Mouse (Mus musculus) cerebellum, adult 11 months (tissue): ENCODE data around the gene Sec24d.

Experiments used
- DNase-seq: peaks from one replicate; pipeline ENCODE4 v3.0.0; 2022

The Sec24d gene

GRCm38 (mm10) chr3:123266753-123267651 is at the start of gene Sec24d:
Sec24d (plus strand) TSS chr3:123267455.
- peak; percentile 64 for DNase-seq

DNA sequence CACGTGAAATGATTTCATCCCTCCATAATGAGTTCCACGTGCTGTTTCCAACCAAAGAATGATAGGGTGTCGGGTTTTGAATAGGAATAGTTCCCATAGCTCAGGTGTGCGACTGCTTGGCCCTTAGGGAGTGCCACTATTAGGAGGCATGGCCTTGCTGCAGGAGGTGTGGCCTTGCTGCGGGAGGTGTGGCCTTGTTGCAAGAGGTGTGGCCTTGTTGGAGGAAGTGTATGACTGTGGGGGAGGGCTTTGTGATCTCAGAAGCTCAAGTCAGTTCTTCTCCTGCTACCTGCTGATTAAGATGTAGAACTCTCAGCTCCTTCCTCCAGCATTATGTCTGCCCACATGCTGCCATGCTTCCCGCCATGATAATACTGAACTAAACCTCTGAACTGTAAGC is 48.6 kb upstream of the Sec24d start:
- DNase-seq: no peak

DNA sequence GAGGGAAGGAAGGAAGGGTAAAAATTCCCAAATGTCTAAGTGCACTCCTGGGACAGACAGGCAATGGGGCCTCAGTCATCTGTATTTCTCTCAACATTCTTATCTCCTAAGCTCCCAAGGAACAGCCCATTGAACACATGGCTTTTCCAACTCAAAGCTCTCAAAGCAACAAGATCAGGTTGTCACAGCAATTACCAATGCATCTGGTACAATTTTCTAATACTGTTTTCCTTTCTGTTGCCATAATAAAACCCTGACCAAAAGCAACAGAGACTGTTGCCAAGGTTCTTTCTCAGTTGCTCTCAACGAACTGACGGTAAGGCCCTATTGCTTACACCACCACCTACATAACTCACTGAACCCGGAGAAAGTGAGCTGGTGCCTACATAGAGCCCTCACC is 40.0 kb upstream of the Sec24d start:
- DNase-seq: no peak

DNA sequence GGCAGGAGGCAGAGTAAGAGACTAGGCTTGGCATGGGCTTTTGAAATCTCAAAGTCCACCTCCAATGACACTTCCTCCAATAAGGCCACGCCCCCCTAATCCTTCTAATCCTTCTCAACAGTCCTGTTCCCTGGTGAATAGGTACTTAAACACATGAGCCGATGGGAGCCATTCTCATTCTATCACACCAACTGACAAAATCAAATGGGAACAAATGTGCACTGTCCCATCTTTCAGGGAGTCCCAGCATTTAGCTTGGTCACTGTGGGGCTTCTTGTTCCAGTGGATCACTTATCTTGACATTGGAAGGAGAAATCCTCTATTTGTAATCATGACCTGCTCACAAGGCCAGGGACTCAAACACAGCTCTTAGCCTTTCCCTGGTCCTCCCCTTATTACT is 35.6 kb upstream of the Sec24d start:
- no peak for DNase-seq

DNA sequence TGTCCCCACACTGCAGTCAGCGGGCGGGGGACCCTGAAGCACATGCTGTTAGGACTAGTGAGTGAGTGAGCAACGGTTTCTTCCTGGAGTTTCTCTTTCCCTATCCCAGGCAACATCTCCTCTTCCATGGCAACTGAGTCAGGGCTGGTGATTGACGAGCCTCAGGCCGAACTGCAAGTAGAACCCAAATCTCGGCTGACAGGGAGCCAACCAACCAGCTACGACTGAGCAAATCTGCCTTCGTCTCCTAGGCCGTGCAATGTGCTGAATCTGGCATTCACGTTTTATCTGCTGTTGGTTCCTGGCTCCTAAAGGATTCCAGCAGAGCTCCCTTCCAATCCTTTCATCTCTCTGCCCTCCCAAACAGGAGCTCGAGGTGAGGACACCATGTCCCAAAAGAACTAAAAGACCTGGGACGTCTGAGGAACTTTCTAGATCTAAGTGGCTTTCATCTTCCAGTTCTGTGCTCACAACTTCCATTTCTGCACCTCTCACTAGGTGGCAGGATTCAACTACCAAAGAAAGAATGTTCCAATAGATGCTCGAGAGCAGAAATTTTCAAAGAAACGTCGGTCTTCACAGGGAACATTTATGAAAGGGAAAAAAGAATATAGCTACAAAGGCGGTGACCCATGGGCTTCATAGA is 32.9 kb upstream of the Sec24d start:
- no peak for DNase-seq

DNA sequence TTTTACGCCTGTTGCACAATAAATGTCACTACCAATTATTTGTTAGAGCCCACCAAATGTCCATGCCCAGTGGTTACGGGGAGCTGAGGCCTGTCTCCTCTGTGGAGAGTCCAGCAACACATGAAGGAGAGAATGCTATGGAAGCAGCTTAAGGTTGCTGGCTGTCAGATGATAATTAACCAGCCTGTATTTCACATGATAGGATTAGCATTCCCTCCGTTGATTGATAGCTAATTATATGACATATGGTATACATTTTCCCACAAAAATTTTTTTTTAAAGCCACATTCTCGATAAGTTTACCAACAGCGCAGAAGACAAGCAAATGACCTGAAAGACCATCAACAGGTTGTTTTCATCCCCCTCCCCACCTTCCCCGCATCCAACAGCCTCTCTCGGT is 31.8 kb upstream of the Sec24d start:
- DNase-seq: no peak

- DNase-seq: no peak
Measured at GRCm38 (mm10) chr3:123235921-123236320, 31.3 kb upstream of the Sec24d start, which contains the start of gene Synpo2. Synpo2 (minus strand) TSS chr3:123236149.

DNA sequence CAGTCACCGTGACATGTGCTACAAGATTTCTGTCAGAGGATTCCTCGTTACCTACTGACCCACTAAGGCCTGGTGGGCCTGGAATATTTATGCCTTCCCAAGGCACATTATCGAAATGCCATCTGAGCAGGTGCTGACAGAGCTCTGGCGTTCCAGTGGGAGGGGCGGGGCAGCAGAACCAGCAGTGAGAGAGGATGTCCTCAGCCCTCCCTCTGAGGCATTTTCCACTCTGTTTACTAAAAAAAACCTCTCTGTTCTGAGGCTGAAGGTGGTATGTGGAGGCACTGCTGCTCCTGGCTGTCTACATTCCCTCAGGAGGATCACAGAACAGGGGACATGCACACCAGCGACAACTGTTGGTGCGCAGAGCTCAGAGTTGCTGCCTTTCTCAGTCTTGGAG is 30.2 kb upstream of the Sec24d start:
- DNase-seq: no peak

- DNase-seq: no peak
Measured at GRCm38 (mm10) chr3:123237446-123237845, 29.8 kb upstream of the Sec24d start.

- no peak for DNase-seq
Measured at GRCm38 (mm10) chr3:123244376-123244775, 22.9 kb upstream of the Sec24d start.

DNA sequence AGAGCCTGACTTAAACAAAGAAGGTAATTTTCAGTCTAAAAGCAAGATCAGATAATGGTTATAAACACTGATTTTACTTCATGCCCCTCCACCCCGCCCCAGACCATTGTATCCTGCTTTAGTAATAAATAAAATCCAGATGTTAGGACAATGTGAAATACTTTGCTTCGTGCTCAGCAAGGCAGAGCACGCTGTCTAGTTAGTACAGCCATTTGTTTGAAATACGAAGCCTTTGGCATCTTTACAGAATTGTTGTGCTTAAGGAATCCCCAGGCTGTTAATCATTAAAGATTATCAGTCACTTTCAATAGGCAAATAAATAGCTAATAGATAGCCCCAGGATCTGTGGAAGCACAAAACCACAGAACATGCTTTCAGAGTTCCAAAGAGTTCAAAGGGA is 21.6 kb upstream of the Sec24d start:
- DNase-seq: no peak

DNA sequence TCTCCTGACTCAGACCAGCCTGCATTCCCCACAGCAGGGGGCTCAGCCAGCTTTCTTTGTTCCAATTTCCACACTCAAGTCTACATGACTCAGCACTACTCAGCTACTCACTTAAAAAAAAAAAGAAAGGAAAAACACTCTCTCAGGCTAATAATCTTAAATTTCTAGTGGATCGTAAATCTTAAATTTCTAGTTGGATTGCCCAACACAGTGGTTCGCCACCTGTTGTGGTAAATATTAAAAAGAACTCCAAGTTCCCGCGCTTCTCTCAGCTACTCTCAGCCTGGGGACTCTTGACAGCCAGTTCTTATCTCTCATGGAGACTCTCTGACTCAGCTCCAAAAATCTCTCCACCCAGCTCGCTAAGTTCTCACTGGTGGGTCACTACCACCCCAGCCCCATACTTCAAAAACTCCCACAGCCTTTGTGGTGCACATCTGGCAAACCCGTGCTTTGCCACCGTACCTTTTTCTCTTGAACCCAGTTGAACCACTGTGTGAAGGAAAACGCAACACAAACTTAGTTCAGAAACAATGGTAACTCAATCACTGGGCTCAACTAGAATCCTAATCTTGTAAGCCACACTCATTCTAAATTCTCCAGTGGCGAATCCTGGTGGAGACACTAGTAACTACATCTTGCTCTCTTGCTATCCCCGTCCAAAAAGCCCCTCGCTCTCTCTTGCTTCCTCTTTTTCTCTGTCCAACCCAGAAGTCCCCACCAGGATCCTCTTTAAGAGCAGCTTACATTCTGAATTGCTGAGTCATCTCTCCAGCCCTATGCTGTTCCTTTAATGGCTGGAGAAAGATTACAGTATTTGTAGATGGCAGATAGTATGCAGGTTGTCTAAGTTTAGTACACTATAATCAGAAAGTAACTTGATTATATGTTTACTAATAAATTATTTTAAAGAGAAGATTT is 10.8 kb upstream of the Sec24d start:
- DNase-seq: no peak

DNA sequence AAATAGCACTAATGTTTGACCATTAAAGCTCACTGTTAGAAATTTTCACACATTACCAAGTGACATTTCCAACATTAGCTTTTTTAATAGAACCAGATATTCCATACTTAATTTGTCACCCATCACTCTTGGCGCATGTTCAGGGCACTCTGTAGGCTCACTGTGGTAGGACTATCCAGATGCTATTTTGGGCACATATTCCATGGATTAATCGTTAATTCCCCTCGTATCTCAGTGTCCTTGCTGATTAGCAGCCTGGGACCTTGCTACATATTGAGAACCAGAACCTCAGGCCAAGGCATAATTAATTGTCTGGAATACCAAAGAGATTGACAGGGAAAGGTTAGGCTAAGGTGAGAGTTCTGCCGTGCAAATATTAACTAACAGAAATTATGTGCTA is 8.5 kb upstream of the Sec24d start:
- no peak for DNase-seq

DNA sequence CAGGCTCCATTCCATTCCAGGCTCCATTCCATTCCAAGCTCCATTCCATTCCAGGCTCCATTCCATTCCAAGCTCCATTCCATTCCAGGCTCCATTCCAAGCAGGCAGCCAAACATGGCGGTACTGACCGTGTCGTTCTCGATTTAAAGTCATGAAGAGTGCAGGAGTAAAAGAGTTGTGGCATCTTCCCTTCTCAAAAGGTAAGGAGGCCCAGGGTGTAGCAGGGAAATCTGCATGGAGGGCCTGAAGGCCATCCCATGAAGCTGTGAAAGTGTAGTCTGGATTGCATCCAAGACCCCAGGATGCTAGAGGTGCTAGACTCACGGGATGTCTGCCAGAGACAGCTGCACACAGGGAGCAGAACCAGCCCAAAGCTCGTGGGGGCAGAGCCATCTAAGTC is 2.5 kb upstream of the Sec24d start:
- no peak for DNase-seq

- peak; percentile 41 for DNase-seq
Measured at GRCm38 (mm10) chr3:123267741-123268201, 516 bp downstream of the Sec24d start.

GRCm38 (mm10) chr3:123282866-123283615 is 15.8 kb downstream of the Sec24d start:
- DNase-seq: no peak

DNA sequence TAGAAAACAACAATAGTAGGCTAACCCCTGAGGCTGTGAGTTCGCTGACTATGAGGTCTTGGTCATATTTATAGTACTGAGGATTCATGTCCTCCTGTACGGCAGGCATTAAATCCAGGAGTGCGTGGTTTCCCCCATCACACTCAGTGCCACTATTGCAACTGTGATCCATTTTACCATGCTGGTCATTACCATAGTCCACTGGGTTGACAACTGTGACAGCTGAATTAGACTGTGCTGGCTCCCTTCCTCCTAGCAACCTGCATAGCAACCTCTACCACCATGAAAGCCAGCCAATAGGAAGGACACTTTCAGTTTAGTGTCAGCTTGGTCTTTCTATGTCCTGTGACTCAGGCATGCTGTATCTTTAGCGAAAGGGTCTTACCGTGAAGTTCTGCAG is 17.0 kb downstream of the Sec24d start:
- no peak for DNase-seq

- DNase-seq: no peak
Measured at GRCm38 (mm10) chr3:123285649-123286048, 18.4 kb downstream of the Sec24d start.

GRCm38 (mm10) chr3:123288856-123289570 is 21.8 kb downstream of the Sec24d start:
- DNase-seq: no peak

DNA sequence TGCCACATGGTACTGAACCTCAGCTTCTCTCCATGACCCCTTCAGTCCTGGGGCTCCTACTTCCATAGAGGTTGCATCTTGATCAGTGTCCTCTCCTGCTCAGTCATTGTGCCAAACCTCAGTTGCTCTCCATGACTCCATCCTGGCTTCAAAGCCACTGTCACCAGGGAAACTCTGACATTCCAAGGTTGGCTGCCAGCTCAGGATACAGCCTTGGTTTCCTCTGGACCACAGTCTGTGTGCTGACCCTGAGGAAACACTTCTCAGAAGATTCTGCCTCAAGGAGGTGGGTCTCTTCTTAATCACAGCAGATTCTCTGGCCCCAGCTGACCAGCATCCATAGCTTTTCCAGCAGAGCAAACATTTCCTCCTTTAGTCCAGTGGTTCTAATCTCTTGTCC is 24.4 kb downstream of the Sec24d start:
- DNase-seq: no peak

GRCm38 (mm10) chr3:123296654-123297053 is 29.4 kb downstream of the Sec24d start:
- no peak for DNase-seq

- peak; percentile 60 for DNase-seq
Measured at GRCm38 (mm10) chr3:123298283-123298682, 31.0 kb downstream of the Sec24d start.
